Mouse (Mus musculus) left cerebral cortex, postnatal 14 days (tissue): Measurements from ENCODE around the gene Zbtb39. TPM values are rescaled to one million over a fixed set of nuclear protein-coding genes. Genes with fewer than 3 reads are reported as not detected.
A peak's percentile ranks its signal among the peaks of the same experiment; 100 is the strongest.

ENCODE experiments used
- DNase-seq, 2 experiments: peaks; one replicate each; pipeline ENCODE4 v3.0.0; 2021 to 2022; ENCODE audit warnings: low spot score in 2 of 2, mixed read lengths in 1 of 2
- intact Hi-C: fragments of 180-260 bp; cut with DNase I; formaldehyde crosslinking; loops from one replicate; pipeline ENCODE4 v1.15.1; 2025
- total RNA-seq, 2 experiments: library from RNA; stranded (reverse); gene quantifications; 2 replicates each; pipeline ENCODE4 v1.2.3; 2021

The Zbtb39 gene
- total RNA-seq, 2 experiments from 2014 or later = 8.5 to 8.8 TPM

DNA sequence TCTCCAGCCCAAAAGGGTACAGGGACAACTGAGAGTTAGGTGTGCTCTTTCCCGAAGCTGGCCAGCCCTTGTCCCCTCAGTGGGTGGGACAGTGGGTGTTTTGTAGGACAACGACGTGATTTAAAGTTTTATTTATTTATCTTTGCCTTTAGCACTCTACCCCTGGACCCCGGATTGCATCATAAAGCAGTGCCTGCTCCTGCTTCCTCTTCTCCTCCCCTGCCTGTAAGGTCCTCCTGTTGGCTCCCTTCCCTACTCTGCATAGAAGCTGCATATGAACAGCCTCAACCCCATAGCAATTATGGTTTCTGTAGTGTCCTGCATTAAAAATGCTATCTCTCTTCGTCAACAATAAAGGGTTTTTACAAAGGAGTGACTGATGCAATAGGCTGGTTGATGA, 7.9 kb upstream of the Zbtb39 start:
- no peak for DNase-seq
- intact Hi-C loops = loop anchor here (5.0 kb wide), 1 partner anchor 54 kb away; no protein-coding TSS in a partner anchor

DNA sequence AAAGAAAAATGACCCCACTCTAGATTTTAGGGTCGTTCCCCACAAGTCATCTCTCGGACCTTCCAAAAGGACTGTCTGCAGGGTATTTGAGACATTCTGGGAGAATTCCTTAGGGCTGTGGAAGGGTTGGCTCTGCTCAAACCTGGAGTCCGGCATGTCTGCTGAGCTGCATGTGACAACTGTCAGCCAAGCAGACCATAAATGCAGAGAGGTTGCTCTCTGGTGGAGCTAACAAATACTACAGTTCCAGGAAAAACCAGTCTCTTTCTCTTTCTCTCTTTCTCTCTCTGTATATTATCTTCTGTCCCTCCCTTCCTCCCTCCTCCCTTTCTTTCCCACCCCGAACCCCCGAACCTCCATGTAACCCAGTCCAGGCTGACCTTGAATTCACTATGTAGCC, 4.9 kb upstream of the Zbtb39 start:
- no peak for DNase-seq
- intact Hi-C loops = loop anchor here (2.0 to 5.0 kb wide), 2 partner anchors 57 to 94 kb away; no protein-coding TSS in a partner anchor

DNA sequence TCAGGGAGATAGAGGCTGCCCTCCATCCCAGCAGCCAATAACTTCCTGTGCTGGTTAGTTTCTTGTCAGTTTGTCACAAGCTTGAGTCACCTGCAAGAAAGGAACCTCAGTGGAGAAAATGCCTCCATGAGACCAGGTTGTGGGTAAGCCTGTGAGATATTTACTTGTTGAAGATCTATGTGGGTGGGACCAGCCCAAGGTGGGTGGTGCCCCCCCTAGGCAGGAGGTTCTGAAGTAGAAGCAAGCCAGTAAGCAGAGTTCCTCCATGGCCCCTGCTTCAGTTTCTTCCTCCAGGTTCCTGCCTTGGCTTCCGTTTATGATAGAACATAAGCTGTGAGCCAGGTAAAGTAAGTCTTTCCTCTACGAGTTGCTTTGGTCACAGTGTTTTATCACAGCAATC, 3.1 kb upstream of the Zbtb39 start:
- DNase-seq = no peak
- intact Hi-C loops = loop anchor here (5.0 kb wide), 1 partner anchor 271 kb away; the partner anchor contains the start of gene Hsd17b6

DNA sequence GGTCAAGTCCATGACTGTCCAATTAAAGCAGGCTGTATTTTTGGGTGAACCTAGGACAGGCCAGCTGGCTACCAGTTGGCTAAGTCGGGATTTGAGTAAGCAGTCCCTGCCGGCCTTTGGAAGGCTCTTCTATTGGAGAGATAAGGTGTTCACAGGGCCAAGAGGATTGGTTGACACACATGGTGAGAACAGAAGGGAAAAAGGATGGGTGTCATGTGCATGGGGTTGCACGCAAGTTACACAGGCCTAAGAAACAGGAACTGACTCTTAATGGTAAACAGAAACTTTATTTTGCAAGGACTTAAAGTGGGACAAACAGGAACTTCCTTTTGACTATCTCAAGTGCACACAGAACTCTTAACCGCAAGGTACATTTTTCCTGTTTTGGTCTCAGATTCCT, 2.4 kb upstream of the Zbtb39 start:
- DNase-seq = no peak
- intact Hi-C loops = loop anchor here (5.0 kb wide), 1 partner anchor 270 kb away; the partner anchor contains the start of gene Hsd17b6

DNA sequence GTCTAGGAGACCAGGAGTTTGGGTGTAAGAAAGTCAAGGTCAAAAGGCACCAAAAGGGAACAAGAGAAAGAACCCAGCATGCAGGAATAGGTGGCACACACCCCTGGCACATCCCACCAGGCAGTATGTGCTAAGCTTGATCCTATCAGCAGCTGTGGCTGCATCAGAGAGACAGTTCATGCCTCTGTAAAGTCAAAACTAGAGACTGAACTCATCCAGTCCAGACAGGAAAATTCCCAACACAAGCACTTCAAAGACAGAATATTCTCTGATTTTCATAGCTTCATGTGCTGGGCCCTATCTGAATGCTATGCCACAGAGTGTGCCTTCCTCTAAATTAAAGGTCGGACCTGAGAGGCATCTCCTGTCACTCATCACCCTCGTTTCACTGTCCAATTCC, 1.8 kb upstream of the Zbtb39 start:
- intact Hi-C loops = loop anchor here (5.0 kb wide), 1 partner anchor 270 kb away; the partner anchor contains the start of gene Hsd17b6
- no peak for DNase-seq

DNA sequence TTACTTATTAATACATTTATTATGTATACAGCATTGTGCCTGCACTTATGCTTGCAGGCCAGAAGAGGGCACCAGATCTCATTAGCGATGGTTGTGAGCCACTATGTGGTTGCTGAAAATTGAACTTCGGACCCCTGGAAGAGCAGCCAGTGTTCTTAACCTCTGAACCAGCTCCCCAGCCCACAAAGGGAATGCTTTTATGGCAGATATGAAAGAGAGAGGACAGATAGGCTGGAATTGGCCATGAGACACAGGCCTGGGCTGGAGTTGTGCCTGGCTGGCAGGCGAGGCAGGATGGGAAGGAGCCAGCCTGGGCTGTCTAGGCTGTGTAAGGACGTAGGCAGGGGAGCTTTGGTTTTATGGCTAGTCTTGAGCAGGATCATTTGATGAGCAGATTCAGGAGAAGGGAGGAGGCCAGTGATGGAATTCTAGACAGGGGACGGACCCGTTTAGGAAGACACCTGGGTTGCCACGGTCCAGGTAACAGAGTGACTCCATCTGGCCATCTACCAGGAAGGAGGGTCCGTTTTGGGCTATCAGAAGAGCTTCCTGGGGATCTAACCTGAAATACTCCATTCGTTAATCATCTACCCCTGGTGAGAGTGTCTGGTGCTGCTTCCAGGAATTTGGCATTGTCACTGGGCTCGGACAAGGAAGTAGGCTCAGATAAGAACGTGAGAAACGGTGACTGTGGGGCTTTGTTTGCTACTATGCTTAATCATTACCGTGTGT, 1.0 kb upstream of the Zbtb39 start:
- no peak for DNase-seq

DNA sequence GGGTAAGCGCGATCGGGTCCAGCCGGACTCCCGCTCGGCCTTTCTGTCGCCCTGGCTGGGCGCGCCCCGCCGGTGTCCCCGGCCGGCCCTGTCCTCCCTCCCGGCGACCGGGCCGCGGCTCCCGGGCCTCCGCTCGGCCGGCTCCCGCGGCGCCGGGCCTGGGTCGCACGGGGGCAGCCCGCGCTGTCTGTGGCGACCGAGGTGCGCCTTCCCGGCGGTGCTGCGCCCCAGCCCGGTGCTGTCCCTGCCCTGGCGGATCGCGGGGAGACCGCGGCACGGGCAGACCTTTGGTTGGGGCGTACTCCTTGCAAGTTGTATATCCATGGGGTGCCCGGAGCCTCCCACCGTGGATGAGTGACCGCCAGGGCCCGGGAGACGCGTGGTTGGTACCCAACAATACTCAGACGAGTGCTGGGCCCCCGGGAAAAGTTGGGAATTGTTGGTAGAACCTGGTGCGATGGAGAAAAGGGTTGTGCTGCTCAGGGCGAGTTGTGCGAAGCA, 373 bp downstream of the Zbtb39 start:
- intact Hi-C loops = loop anchor here (2.0 to 5.0 kb wide), 2 partner anchors 197 to 268 kb away; partner anchors contain the start of gene Hsd17b6
- no peak for DNase-seq

More for the DNA sequence above, 1.0 kb upstream of the Zbtb39 start:
- intact Hi-C loops = loop anchor here (2.0 to 5.0 kb wide), 2 partner anchors 198 to 269 kb away; partner anchors contain the start of gene Hsd17b6

DNA sequence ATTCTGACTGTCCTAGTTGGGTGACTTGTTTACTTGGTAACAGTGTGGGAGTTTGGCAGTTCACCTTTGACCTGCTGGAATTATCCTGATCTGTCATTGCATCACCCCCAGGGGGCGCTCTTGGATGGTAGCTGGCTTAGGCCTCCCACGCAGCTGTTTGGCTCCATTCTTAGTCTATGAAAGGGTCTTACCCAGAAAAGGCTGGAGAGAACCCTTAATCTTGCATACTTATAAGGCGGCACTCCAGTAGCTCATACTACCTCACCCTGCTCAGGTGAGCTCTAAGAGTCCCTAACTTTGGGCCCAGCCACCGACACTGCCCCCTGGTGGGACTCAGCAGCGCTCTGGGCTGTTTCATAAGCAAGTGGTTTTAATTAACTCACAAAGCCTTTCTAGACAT, 5.3 kb downstream of the Zbtb39 start:
- intact Hi-C loops = no loop called here
- peak in 1 of 2 experiments; percentile 59 for DNase-seq

DNA sequence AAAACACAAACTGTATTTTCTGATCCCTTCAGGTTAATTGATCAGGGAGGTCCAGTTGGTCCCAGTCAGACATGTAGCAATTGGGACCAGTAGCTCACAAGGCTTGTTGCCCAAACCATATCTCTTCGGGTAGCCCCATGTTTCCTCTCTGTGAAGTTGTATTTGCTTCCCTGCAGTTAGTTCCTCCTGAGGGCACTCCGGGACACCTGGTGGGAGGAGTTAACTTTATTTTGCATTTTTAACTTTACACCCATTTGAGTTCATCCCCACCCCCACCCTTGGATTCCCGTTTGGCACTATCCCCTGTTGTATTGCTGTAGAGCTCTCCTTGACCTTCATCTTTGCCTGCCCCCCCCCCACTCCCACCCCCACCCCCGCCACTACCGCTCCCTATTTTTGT, 6.5 kb downstream of the Zbtb39 start:
- intact Hi-C loops = no loop called here

DNA sequence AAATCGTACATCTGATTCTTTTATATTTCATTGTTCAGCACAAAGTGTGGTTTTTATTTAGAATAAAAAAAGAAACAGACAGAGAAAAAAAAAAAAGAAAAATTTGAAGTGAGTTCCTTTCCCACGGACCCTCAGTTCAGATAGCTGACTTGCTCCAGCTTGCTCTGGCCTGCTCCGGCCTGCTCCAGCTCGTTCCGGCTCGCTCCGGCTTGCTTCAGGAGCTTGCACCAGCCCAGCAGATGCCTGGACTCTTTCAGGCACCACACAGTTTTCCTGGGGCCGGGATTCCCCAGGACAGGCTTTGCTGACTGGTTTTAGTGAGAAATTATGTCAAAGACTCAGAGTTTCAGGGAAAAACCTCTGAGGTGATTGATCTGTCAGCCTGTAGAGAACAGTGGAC, 7.9 kb downstream of the Zbtb39 start:
- intact Hi-C loops = no loop called here
- no peak for DNase-seq

More for the DNA sequence above, 6.5 kb downstream of the Zbtb39 start:
- DNase-seq = no peak

DNA sequence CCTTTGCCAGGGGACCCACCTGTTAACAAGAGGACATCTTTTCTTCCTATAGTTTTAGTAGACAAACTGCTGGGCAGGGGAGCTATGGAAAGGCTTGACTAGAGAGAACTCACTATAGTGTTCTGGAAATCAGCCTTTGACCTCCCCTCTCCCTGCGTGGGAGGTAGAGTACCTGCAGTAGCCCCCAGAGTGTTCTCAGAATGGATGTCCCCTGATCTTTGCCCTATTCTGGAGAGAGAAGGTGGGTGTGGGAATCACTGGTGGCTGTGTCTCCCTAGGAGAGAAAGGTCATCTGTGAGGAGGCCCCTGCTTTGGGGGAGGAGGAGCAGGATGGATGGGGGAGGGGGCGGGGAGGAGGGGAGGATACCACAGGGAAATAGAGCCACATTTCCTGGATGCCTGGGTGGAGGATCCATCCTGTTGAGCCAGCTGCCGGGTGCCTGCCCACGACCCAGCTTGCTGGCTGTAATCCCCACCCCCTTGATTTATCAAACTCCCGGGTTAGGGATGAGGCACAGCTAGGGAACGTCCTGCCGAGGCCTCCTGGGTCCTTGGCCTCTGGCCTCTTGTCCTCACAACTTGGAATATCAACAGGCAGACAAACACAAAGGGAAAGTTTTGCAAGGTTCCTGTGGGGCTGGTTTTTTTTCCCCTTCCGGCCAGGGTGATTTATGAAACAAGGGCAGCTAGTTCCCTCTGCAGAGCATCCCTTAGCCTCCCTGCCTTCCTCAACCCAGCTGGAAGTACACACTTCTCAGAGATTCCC, 9.7 kb downstream of the Zbtb39 start:
- no peak for DNase-seq
- intact Hi-C loops = no loop called here

DNA sequence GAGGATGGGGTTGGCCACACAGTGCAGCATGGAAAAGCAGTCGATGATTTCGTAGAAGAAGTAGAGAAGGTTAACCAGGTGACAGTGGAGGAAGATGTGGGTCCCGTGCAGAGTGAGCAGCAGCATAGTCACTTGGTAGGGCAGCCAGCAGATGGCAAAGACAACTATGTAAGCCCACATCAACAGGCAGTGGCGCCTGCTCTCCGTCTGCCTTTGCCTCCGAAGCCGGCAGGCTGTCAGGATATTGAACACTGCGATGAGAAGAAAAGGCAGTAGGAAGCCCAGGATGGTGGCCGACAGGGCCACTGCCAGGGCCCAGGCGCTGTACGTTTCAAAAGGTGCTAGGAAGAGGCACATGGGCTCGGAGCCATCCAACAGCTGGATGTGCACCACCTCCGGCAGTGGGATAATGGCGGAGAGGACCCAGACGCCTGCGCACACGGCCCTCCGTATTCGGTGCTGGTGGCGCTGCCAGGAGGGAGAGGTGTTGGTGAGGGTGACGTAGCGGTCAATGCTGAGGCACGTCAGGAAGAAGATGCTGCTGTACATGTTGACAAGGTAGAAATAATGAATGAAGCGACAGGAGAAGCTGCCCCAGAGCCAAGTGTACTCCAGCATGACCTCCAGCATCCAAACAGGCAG, 10.9 kb downstream of the Zbtb39 start:
- no peak for DNase-seq
- intact Hi-C loops = no loop called here

DNA sequence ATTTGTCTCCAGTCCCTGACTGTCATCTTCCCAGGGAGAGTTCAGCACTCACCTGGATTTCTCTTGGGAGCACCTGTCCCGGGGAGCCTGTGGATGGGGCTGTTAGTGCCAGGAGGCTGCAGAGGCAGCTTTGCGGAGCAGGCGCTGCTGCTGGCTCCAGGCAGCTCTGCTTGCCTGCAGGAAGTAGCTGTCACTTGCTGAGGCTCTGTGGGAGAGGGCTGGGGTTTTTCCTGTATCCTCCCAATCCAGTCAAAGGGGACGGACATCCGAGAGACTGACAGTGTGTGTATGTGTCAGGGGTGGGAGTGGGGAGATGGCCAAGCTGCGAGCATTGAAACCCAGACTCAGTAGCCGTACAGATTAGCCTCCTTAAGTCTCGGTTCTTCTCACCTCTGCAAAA, 12.2 kb downstream of the Zbtb39 start, which contains the start of gene Gpr182:
TSS of gene Gpr182 (minus strand) at position 185 of the 400 bp plus-strand sequence.
- no peak for DNase-seq
- intact Hi-C loops = no loop called here

DNA sequence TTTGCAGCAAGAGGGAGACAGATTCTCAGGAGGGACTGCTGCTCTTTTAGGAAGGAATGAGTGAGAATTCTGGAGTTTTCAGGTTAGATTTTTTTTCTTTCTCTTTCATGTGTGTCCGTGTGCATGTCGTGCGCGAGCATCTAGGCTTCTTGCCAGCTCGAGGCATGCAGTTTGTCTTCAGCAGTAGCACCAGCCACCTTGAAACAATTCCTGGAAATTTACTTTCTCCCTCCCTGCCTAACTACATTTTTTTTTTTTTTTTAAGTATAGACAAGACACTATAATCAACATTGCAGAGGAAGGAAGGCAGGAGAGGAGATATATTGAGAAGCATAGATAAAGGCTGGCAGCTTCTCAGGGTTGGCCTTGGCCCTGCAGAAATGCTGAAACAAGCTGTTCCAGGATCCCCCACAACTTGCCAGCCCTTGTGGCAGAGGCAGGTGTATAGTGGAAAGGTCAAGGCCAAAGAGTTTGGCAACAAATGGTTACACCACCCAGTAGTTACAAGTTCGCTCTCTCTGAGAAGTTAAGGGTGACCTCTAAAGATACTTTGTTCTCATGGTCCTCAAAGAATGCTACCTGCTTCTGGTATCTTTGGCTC, 15.3 kb downstream of the Zbtb39 start:
- DNase-seq = no peak
- intact Hi-C loops = no loop called here

DNA sequence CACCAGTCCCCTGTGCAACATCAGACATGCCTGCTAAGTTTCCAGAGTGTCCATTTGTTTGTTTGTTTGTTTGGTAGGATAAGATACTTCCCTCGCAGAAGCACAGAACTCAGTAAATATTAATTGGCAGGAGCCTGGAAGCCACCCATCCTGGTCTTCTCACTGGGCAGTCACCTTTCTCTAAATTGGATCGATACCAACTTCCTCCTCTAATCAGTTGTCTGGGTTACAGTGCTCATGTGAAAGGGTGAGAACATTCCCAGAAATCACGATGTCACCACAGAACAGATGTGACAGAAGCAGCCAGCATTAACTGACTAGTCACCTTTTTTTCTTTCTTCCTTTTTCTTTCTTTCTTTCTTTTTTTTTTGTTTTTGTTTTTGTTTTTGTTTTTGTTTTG, 15.9 kb downstream of the Zbtb39 start:
- no peak for DNase-seq
- intact Hi-C loops = no loop called here

DNA sequence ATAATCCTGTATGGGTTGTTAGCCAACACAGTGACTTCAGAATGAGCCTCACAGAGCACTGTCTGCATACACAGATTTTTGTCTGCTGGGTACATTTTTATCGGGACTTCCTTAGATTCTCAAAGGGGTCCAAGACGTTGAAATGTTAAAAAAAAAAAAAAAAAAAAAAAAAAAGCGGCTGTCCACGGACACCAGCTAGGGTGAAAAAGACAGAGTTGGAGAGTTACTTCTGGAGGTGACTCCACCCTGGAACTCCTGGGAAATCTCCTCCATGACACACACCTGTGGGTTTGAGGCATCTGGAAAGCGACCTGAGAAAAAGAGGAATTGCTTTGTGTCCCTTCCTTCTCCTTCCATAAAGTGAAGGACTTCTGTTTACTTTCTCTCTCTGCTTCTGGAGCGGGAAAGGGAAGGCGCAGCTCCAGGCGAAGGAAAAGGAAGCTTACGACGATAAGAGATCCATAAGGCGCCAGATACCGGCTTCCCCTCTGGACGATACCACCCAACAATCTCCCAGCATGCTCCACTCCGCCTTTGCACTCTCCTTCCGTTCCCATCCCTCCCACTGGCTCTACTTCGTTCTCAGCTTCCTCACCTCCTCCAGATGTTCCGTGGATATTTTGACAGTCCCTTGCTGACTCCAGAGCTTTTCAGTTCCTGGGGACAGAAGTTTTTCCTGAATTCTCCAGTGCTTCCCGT, 16.6 kb downstream of the Zbtb39 start:
- no peak for DNase-seq
- intact Hi-C loops = no loop called here

DNA sequence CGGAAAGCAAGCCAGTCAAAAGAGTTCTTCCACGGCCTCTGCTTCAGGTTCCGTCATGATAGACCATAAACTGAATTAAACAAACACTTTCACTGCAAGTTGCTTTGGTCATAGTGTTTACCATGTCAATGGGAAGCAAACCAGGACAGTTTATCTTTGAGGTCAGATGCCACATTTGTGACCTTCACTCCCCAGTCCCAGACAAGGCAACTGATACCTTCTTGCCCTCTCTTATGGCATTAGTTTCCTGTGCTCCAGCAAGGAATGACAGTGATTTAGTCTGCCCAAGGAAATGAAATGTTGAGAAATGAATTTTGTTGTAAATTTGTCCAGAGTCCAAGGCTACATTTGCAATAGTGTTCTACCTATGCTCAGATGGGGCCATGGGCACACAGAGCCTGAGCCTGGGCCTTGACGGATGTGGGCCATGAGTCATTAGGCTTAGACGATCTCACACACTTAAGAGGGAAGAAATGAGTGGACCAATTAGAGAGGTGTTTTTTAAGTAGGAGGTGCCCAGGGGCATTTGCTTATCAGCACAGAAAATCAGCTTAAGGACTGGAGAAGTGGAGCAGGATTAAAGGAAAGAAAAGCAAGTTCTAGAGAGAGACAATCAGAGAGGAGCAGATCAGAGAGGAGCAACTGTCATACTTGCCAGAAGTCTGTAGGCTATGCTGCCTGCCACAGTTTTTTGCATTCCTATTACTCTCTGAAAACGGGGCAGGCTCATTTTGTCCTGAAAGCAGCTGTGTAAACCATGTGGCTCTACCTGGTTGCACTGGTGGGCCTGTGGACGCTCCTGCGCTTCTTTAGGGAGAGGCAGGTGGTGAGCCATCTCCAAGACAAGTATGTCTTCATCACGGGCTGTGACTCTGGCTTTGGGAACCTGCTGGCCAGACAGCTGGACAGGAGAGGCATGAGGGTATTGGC, 20.1 kb downstream of the Zbtb39 start, which contains the start of the genes Rdh1 and Rdh16f1:
TSS of gene Rdh1 (plus strand) at position 541 of the 930 bp plus-strand sequence.
TSS of gene Rdh16f1 (plus strand) at position 607 of the 930 bp plus-strand sequence.
- DNase-seq = no peak
- intact Hi-C loops = no loop called here
